Mouse (Mus musculus) cerebellum, adult 11-12 months (tissue): ENCODE measurements around the gene Casp9.

Source experiments
- DNase-seq: peaks from one replicate; pipeline ENCODE4 v3.0.0; 2022

Casp9 gene

DNA sequence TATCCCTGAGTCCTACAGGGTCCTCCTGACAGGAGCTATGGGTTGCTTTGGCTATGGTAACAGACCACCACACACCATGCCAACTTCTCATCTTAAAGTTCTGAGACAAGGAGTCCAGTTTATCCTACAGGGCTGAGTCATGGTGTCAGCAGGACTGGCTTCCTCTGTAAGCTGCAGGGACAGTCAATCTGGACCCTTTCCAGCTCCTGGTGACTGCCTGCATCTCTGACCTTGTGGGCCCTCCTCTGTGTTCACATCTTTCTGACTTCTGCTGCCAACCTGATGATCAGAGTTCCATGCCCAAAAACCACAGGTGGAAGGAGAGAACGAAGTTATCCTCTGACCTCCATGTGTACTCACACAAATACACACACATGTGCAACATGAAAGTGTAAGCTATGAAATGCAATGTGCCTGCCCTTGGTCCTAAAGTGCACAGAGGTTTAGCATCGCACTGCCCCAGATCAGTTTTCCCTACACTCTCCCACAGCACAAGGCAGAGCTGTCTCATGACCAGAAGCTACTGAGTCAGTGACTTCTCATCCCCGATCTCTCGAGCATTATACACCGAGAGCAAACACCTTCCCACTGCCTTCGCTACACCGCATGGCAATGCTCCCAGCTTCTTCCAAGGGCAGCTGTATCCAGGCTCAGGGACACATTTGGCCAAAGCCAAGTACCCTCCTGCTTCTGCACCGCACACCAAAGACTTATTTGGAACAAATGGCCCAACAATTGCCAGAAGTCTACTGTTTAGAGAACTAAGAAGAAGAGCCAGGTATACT is 12.0 kb upstream of the Casp9 start:
- DNase-seq = no peak

DNA sequence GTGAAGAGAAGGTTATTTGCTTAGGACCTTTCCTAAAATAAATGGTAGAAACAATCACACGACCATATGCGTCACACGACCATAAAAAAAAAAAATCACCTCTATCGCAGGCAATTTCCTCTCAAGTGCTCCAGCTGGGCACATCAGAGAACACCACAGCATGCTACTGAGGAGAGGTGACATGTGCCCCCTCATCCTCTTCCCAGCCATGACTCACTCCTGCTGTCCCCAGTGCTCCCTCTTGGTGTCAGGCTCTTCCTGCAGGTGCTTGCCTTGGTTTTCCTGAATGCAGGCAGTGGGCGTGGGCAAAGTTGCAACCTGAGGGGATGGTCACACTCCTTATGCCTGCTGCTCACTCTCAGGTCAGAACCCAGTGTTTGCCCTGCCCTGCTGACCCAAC is 8.6 kb upstream of the Casp9 start:
- DNase-seq = no peak

GRCm38 (mm10) chr4:141786141-141786540 is 7.3 kb upstream of the Casp9 start:
- no peak for DNase-seq

DNA sequence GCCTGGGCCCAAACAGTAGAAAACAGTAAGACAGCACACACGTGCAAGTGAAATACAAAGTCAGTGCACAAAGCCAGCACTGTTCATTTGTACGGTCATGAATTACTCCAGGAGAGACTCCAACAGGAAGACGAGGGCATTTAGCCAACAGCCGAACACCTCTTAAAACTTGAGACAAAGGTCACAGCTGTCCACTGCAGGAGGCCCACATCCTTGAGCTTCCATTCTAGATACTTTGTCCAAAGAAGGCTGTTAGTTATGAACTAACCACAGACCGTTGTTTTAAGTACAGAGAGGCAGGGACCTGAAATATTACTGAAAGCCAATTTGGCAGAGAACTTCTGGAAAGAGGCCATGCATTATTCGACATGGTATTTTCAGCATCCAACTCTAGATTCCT is 6.4 kb upstream of the Casp9 start:
- no peak for DNase-seq

GRCm38 (mm10) chr4:141787462-141787861 is 6.0 kb upstream of the Casp9 start:
- DNase-seq = no peak

GRCm38 (mm10) chr4:141789564-141790218 is 3.7 kb upstream of the Casp9 start:
- DNase-seq = no peak

DNA sequence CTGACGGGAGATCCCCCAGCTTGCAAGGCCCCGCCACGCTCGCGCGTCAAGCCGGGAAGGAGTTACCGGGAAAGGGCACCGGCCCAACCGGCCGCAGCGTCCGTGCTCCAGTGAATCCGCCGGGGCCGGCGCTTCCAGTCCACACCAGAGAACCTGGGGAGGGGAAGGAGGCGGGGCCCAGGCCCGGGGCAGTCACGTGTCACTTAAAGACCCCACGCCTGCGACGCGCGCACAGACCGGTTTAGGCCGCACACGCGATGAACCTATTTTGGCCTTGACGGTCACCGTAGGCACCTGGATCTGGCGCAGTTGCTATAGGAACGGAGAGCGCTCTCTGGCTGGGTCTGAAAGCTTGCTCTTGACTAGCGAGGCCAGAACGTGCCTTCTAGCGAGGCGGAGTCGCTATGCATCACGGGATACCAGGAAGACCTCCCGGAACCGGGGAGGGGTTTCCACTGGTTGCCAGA is 2.9 kb upstream of the Casp9 start, which contains the start of gene Dnajc16:
Dnajc16 (minus strand) TSS at position 408 of the 467 bp plus-strand sequence.
- DNase-seq = peak; percentile 98

DNA sequence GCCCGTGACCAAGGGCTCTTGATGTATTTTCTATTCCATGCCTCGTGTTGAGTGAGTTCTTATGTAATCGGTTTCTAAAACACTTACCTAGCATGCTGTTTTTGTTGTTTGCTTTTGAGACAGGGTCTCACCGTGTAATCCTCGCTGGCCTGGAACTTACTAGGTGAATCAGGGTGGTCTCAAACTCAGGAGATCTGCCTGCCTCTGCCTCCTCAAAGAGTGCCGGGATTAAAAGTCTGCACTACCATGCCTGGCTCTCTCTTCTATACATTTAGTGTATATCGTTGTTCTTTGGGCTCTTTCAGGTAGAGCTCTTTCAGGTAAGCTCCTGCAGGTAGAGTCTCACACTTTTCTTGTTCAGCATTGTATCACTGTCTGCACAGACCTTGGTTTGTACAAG is 1.9 kb upstream of the Casp9 start:
- DNase-seq = peak; percentile 40

GRCm38 (mm10) chr4:141791951-141792350 is 1.5 kb upstream of the Casp9 start:
- peak; percentile 61 for DNase-seq

GRCm38 (mm10) chr4:141792554-141793281 is 694 bp upstream of the Casp9 start:
- DNase-seq = peak; percentile 36

DNA sequence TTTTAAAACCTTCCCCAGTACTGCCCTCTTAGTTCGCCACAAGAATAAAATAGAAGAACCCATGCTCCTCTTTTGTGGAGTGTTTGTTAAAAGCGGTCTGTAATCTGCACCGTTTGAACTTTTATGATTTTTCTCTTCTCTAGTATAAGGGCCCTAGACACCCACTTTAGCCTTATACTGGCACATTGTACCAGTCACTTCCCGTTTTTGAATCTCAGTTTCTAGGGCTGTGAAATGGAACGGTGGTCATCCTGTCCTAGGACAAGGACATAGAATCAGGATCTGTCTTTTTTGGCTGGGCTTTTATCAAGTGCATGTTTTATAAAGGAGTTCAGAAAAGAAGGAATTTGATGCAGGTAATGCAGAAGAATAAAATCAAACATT is 732 bp downstream of the Casp9 start:
- no peak for DNase-seq

DNA sequence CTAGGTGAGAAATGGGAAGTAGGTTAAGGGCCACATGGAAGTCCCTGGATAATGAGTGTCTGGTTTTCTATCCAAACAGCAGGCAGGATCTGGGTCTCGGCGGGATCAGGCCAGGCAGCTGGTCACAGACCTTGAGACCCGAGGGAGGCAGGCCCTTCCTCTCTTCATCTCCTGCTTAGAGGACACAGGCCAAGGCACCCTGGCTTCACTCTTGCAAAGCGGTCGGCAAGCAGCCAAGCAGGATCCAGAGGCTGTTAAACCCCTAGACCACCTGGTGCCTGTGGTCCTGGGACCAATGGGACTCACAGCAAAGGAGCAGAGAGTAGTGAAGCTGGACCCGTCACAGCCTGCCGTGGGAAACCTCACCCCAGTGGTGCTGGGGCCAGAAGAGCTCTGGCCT is 2.9 kb downstream of the Casp9 start:
- DNase-seq = peak; percentile 40

DNA sequence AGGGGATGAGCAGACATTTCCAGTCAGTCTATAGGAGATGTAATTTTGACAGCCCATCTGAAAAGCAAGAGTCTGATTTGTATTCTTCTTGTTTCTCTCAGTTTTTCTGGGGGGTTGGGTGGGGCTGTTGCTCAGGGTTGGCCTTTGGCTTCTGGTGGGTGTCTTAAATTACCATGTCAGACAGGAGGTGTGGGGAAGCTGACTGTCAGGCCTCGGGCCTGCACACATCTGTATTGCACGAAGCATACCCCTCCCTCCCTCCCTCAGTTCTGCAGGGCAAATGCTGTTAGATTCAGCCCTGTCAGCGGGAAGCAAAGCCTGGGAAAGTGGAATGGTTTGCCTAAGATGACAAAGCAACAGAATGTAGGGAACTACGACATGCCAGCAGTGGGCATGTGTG is 3.5 kb downstream of the Casp9 start:
- DNase-seq = no peak

DNA sequence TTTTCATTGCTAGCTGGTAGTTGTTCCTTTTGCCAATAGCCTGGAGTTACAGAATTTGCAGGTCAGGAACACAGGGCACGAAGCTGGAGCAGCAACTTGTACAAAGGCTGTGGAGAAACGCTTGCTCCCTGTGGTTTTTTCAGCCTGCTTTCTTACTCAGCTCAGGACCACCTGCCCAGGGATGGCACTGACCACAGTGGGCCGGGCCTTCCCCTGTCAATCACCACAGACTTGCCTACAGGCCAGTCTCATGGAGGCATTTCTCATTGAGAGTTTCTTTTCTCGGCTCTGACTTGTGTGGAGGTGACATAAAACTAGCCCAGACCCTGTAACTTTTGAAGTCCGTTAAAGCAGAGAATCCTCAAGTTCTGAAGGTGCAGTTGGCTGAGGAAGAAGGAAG is 4.1 kb downstream of the Casp9 start:
- no peak for DNase-seq

DNA sequence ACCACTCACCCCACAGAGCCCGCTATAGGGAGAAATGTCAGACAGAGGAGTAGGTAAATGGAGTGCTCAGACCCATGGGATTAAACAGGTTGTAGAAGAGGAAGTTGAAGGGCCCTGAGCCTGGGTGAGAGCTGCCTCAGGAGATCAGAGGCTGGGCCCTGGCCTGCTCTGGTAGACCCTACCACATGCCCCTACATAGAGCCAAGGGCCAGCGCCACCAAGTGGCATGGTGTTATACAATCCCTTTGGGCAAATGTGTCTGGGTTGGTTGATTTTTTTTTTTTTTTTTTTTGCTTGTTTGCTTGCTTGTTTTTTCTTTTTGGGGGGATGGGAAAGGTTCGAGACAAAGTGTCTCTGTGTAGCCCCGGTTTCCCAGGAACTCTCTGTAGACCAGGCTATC is 10.7 kb downstream of the Casp9 start:
- DNase-seq = no peak

DNA sequence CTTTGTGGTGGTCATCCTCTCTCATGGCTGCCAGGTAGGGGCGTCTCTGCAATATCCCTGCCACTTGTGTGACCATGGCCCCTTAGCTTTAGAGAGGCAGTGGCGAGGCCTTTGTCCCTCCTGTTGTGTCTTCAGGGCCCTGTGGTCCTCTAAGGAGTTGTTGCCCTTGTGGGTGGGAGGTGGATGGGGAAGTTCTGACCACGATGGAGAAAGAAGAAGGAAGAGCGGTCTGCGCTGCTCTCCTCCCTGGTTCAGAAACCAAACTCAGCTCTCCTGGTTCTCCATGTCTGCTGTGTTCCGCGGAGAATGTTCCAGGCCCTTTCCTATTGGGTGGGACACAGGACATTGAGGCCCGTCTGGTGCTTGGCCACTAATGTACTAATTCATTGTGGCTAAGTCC is 12.5 kb downstream of the Casp9 start:
- no peak for DNase-seq

GRCm38 (mm10) chr4:141809850-141810464 is 16.5 kb downstream of the Casp9 start:
- no peak for DNase-seq

- no peak for DNase-seq
These were observed 17.6 kb downstream of the Casp9 start for GRCm38 (mm10) chr4:141810975-141811374.

GRCm38 (mm10) chr4:141811375-141811774 is 18.0 kb downstream of the Casp9 start:
- no peak for DNase-seq

- DNase-seq = no peak
These were observed 22.9 kb downstream of the Casp9 start for GRCm38 (mm10) chr4:141816267-141816666.

DNA sequence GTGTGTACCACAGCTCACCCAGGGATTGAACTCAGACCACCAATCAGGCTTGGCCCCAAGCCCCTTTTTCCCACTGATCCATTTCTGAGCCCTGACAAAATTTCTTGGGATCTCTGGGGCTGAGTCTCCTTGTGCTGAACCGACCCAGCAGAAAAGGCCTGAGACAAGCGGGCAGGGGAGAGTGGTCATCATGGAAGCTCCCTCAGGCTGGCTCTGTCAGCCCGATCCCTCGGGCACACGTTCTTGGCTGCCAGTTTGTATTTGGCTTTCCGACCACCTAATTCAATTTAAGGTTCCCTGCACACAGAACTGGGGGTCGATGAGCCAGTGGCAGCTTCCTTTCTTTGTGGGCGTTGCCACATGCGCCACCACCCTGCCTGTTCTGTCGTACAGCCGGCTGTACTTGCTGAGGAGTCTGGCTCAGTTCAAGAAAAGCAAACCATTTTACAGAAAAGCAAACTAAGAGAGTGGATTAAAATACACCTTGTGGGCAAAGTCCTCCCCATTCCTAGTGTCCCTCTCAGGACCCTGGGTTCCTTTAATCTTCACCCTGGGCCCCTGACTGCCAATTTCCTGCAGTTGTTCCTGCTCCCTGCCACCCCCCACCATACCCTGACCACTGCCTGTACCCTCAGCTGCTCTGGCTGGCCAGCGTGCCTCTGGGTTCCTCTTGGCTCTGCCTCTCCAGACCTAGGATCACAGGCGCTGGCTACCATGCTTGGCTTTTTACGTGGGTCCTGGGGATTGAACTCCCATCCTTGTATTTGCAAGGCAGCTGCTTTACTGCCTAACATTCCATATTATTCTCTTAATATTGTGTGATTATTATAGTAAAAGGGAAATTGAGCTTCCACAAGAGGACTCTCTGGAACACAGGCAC is 23.6 kb downstream of the Casp9 start:
- no peak for DNase-seq

DNA sequence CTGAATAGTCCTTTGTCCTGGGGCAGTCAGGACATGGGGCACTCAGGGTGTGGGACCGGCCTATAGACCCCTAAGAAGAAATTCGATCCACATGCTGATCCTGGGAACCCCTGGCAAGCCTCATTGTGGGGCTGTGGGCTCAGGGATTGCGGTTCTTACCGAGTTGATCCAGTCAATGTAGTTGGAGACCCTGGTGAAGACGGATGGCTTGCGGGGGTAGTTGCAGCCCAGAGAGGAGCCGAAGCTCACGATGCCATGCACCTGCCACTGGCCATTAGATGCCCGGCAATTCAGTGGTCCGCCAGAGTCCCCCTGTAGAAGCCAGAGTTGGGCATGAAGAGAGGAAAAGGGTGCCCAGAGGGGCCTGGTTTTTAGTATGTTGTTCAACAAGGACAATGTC is 24.3 kb downstream of the Casp9 start:
- DNase-seq = no peak
